Mouse (Mus musculus) right cerebral cortex, postnatal 25 days (tissue): ENCODE data around the gene C2cd6.

Source experiments
- DNase-seq: peaks from one replicate; pipeline ENCODE4 v3.0.0; 2022

The C2cd6 gene

DNA sequence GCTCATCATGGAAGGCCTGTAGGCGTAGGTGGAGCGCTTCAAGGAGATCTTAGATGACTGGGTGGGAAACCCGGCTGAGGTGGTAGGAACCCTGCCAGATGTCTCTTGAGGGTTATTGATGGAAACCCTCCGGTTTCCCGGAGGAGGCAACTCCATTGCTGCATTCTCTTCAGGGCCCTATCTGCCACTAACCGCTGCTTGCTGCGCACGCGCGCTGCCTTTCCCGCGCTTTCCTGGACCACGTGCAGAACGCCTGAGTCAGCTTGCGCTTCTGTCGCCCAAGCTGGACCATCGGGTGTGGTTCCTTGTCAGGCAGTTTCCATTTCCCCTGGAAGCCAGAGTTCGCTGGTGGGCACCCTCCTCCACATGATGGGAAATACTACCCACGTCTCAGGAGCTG, at the start of gene C2cd6:
Gene C2cd6 (minus strand): TSS at position 196 of the 400 bp plus-strand sequence.
- no peak for DNase-seq

DNA sequence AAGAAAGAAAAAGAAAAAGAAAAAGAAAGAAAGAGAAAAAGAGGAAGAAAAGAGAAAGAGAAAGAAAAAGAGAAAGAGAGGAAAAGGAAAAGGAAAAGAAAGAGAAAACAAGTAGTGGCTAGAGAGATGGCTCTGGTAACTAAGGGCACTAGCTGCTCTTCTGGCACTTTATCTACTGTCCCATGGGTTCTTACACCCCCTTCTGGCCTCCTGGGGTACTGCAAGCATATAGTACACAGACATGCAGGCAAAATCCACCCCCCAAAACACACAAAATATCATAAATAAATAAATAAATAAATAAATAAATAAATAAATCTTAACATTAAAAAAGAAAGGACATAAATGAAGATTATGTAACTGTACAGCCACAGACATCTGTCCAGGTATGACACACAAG, 48.1 kb upstream of the C2cd6 start:
- no peak for DNase-seq

DNA sequence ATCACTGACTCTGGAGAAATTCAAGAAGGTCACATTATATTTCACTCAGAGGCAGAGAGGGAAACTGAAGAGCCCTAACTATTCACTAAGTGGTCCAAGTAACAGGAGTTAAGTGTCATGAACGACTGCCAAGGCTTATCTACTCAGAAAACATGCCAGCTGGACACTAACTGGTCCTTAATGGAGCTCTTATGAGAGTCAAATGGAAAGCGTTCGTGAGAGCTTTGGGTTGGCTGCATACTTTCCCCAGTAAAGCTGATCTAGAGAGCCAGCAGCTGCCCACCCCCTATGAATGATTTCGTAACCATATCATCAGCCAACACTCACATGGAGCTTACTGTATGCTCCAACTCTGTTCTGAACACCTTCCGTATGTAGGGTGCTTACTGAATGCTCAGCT, 39.7 kb upstream of the C2cd6 start:
- no peak for DNase-seq

DNA sequence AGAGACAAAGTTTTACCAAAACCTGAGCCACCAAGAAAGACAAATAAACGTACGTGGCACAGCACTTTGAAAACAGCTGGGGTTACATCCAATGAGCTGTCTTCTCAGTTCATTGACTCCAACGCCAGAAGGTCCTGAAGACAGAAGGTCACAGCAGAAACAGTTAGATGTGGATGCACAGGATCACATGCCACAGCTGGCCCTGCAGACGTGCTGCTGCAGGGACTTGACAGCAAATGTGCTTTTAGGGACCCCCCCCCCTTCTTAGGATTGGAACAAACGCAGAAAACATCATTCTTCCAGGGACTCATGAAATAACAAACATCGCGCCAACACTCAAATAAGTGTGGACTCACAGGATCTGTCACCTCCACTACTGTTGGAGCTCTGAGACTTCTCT, 34.2 kb upstream of the C2cd6 start:
- no peak for DNase-seq

DNA sequence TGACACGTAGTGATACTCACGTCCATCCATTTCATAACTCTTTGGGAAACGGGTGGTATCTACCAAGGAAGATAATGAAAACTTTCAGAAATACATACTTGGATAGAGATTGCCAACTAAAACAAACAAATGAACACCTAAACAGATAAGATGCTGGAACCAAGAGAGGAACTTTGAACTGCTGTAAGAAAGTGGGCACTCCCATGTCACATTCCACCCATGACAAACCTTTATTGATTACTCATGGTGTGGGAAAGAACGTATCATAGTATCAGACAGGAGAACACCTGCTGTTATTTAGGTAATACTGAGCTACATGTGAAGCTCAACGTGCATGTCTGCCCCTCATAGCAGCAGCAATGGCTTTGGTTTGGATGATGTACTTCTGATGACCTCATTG, 30.9 kb upstream of the C2cd6 start:
- no peak for DNase-seq

DNA sequence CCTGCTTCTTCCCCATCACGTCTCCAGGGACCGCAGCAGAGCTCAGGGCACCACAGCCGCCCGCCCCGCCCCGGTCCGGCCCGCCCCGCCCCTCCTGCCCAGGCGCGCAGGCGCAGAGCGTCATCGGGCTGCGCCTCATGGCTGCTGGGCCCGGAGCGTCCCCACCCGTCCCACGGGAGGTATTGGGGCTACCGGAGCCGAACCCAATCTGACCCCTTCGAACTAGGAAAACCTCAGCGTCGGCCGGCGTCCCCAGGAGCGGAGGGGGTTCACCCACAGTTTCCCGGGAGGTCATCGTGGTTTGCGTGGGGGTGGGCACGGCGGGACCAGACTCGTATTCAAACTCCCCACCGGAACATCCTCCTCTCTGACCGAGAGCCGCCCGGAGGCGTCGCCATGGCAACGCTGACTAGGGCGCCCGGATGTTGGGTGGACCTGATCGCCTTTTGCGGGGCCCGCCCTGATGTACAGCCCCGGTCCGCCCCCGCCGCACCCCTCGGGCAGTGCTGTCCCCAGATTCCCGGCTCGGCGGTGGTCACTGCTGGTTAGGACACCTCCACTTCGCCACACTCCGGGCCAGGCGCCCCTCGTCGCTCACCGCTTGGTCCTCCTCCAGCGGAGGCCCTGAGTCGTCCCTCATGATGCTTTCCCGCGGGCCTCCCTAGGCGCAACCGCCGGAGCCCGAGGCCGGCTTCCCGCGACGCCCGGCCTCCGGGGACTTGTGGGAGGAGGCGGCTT, 25.2 kb upstream of the C2cd6 start, which contains the start of gene Tmem237:
Gene Tmem237 (minus strand): TSS at position 689 of the 738 bp plus-strand sequence.
- DNase-seq = peak; percentile 94

DNA sequence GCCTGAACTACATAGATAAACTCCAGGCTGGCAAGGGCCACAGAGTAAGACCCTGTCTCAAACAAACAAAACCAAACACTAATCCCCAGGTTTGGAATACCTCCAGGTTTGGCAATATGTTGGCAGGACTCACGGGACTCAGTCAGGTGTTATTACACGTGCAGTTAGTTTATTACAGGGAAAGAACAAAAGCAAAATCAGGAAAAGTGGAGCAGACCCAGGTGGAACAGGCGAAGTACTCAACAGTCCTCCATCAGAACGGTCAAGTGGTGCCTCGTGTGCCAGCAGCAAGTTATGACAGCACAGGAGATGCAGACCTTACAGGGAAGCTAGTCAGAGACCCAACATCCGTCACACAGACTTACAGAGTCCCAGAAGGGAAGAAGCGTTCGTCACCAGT, 15.8 kb upstream of the C2cd6 start:
- DNase-seq = no peak

DNA sequence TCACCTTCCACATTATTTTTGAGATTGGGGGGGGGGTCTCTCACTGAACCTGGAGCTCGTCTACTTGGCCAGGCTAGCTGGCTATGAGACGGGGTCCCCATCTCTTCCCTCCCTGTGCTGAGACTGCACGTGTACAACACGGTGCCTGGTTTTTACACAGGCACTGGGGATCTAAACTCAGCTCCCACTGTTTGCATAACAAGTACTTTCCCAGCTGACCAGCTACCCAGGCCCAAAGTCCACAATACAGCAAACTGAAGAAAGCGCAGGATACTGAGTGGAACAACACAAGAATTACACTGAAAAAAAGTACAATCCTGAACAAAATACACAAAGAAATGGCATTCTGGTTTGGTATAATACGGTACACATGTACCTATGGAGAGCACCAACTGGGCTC, 7.4 kb upstream of the C2cd6 start:
- DNase-seq = no peak

DNA sequence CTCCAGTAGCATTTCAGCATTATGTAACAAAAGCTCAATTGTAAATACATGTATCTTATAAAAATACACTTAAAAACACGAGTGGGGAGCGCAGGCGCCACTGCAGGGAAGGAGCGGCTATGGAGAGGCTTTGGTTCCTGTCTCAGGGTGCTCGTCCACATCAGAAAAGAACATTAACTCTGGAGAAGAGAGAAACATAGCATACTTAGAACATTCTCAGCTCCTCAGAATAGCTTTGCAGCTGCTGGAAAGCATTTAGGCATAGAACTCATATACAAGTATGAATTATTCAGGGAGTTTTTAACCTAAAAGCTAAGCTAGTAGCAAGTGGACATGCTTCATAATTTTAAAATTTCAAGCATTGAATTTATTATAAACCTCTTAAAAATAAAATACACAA, 6.3 kb upstream of the C2cd6 start:
- DNase-seq = no peak

DNA sequence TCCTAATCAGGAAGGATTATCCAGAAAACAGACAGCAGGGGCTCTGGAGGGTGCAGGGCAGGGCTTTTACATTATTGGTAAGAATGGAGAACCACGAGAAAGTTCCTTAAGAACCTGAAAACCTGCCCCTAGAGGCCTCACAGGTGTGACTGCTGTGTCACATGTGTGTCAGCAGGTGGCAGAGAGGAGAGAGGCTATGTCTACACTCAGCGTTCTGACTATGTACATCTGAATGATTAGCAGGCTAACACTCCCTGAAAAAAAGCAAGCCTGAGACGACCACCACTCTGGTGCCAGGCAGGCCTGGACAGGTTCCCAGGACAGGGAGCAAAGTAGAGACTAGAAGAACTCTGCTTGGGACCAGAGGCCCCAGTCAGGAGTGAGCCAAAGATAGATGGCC, 23.8 kb downstream of the C2cd6 start:
- DNase-seq = no peak

DNA sequence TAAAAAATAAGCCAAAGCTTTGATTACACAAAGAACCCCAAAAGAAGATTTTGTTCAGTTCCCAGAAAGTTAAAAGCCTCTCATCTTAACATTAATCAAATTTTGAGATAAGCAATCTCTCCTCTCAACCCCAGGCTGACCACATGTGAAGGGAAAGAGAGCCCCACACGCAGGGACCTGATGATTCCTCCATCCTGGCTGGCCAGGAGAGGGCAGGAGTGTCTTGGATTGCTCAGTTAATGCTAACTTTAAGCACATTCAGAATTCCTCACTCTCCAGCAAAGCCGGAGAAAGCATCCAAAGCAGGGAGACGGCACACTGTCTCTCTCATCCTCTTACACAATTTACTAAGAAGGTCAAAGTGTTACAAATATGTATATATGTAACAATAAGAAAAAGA, 26.7 kb downstream of the C2cd6 start:
- DNase-seq = peak; percentile 7

DNA sequence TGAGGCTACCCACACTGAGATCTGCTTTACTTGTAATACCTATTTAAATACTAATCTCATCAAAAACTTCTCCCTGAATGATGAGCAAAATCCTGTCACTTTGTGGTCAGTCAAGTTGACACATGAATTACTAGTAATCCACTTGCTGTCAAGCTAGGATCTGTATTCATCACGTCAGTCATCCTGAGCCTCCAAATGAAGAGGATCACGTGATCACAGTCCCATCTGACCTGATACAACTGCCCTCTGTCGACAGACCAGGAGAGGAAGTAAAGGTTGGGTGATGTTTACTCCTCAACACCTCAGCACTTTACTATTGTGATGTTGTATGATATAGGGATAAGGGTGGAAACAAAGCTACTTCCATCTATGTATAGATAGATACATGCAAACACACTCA, 31.0 kb downstream of the C2cd6 start:
- no peak for DNase-seq

DNA sequence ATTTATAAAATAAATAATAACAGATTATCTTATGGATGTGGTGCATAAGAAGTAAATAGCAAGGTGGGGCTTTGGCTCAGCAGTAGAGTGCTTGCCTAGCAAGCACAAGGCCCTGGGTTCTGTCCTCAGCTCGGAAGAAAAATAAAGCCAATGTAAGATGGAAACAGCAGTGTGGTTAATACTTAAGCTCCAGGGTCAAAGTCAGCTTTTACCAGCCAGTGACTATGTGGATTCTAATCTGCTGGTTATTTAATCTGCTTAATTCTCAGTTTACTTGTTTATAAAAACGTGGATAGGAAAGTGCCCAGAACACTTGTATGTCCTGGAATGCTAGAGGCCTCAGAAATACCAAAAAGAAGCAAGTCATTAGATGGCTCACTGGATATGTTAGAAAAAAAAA, 37.7 kb downstream of the C2cd6 start:
- DNase-seq = no peak

DNA sequence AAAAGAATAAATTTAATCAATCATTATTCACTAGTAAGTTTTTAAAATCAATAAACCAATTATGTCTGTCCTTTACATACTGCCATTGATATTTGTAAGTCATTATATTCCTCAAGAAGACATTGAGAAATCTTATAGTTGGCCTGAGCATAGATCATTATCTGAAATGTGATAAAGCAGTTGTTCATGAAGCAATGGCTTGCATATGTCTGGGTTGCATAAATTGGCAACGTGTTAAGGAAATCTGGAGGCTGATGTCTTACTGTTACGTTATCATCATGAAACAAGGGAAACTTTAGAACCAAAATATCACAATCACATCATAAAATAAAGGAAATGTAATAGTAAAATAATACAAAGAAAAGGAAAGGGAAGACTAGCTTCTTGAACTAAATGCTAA, 43.4 kb downstream of the C2cd6 start:
- DNase-seq = no peak

DNA sequence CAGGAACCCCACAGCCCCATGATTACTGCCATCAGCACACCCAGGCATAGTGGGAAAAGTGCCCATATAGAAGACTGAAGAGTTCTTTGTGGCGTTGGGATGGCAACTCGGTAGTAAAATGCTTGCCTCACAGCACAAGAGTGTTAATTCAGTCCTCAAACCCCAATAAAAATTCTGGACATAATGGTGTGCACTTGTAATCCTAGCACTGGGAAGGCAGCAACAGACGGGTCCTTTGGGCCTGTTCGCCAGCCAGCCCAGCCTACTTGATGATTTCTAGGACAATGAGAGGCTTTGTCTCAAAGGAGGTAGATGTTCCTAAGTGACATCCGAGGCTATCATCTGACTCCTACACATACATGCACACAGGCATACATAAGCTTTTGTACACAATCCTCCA, 57.0 kb downstream of the C2cd6 start:
- no peak for DNase-seq

DNA sequence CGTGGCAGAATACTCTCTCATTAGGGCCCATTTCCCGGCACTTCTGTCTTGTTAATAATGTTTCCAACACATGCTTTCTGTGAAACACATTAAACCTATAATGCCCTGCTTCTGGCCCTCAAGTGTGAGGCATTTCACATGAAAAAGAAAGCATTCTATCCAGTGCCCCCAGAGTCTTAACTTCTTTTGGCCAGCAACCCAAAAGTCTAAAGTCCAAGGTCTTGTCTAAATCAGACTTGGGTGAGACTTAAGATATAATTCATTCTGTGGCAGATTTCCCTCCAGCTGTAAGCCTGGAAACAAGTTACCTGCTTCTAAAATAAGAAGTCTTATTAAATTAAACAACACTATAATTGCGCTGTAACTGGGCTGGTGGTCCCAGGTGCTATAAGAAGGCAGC, 73.1 kb downstream of the C2cd6 start:
- DNase-seq = no peak

DNA sequence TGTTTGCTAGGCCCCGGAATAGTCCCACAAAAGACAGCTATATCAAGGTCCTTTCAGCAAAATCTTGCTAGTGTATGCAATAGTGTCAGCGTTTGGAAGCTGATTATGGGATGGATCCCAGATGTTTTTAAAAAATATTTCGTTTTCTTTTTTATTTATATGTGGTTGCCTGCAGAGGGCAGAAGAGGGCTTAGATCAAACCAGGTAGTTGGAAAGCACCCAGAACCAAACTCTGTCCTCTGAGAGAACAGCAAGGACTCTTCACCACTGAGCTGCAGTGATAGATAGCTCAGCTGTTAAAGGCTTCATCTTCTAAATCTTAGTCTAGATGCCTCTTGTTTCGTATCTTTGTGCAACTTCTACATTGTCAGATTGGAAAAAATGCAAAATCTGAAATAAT, 85.5 kb downstream of the C2cd6 start:
- DNase-seq = no peak
